Mouse (Mus musculus) heart, postnatal 14 days (tissue): ENCODE results near the gene Capg. TPM values are rescaled to one million over a fixed set of nuclear protein-coding genes. Genes with fewer than 3 reads are reported as not detected.

Experiments used
- DNase-seq, 2 experiments: peaks; one replicate each; pipeline ENCODE4 v3.0.0; 2021 to 2022
- intact Hi-C: fragments of 180-260 bp; cut with DNase I; formaldehyde crosslinking; loops from one replicate; pipeline ENCODE4 v1.15.1; 2025
- total RNA-seq, 2 experiments: library from RNA; stranded (reverse); gene quantifications; 2 replicates each; pipeline ENCODE4 v1.2.3; 2021

Gene Capg
- total RNA-seq, 2 experiments from 2014 or later: 9.9 to 10.0 TPM

DNA sequence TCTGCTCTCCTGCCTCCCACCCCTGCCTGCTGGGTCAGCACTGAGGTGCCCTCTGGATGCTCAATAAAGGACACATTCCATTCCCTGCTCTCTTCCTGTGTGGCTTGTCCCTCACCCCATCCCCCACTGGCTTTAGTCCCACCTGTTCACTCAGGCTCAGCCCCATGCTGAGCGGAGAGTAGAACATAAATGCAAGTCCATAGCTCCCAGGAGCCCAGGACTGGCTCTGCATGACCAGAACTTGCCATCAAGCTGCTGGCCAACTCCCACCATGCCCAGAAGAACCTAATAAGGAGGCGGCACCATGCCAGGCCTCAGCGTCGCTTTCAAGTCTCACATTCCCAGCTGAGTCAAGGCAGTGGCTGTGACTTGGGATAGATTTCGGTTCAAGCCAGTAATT lies 18.7 kb downstream of the Capg start:
- intact Hi-C loops: no loop called here
- DNase-seq: no peak

DNA sequence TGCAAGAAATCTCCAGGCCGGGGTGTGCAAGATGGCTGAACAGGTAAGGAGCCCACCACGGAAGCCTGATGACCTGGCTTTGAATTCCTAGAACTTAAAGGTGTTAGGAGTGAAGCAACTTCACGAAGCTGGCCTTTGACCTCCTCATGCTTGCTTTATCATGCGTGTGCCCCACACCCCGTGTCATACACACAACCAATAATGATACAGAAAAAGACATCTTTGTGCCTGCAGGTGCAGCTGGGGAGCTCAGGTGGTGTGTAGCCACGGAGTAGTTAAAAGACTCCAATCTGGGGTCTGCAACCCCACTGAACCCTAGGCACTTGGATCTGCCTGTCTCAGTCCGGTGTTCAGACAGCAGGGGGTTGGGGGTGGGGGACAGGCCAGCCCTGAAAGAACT lies 21.3 kb downstream of the Capg start:
- intact Hi-C loops: no loop called here
- DNase-seq: no peak

DNA sequence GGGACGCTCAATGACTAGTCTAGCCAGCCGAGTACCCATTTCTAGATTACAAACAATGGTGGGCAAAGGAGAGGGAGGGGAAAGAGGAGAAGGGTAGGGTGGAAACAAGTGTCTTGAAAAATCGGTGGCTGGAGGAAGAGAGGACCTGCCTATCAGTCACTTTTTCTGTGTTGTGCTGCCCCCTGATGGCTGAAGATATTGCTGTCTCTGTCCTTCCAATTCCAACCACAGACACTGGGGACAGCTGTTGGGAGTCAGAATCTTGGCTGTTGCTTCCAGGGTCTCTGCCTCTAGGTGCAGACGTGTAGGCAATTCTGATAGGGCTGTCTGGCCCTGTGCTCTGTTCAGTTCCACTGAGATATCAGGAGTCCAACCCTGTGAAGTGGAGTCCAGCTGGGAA lies 21.9 kb downstream of the Capg start:
- peak; percentile 87 to 93 for DNase-seq
- intact Hi-C loops: loop anchor here (1.0 kb wide), 2 partner anchors 31 to 139 kb away; no protein-coding TSS in a partner anchor

DNA sequence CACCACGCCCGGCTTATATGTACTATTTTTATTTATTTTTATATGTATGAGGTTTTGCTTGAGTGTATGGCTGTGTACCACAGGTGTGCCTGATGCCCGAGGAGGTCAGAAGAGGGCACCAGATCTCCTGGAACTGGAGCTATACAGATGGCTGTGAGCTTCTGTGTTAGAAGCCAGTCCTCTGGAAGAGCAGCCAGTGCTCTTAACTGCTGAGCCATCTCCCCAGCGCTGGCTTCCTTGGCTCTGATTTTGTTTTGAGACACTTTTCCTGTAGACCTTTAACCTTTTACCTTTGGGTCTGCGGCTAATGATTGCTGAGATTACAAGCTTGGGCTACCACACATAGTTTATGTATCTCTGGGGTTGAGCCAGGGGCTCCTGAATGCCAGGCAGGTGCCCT lies 23.3 kb downstream of the Capg start:
- no peak for DNase-seq
- intact Hi-C loops: no loop called here

DNA sequence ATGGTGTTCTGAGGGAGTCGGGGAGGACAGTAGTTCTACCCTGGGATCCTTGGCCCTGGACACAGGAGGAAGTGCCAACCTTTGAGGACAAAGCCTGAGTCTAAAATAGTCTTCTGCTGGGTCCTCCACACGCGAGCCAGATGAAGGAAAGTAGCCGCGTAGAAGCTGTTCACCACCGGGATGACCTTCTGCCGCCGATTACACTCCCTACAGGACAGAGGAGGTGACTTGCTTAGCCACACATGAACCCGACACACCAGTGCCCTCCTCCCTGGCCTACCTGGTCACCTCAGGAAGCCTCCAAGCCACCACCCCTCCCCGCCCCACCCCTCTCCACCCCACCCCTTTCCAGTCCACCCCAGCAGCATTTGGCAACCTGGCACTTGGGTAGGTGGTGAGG lies 24.5 kb downstream of the Capg start:
- DNase-seq: no peak
- intact Hi-C loops: no loop called here

DNA sequence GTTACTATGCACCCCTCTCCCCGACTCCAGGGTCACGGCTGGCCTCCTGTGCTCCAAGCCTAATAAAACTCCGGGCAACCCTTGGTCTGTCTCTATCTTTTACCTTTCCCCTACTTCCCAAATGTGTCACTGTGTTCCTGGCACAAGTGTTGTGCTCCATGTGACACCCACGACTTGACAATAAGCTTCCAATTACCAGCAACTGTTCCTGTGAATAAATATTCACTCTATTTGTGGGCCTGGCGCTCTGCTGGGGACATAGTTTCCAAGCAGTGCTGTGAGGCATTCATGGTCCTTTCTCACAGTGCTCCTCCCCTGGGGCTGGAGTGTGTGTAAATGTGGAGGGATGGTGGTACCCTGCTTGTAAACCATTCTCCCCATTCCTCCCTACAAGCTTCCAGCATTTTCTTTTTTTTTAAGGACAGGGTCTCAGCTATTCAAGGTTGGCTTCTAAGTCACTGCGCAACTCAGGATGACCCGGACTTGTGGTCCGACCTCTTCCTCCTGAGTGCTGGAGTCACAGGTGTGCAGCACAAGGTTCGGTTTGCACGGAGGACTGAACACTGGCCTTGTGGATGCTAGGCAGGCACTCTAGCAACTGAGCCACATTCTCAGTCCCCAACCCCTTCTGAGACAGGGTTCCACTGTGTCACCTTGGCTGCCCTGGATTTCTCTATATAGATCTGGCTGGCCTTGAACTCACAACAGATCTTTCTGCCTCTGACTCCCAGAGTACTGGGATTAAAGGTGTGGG lies 26.6 kb downstream of the Capg start:
- DNase-seq: peak in 1 of 2 experiments; percentile 40
- intact Hi-C loops: no loop called here

DNA sequence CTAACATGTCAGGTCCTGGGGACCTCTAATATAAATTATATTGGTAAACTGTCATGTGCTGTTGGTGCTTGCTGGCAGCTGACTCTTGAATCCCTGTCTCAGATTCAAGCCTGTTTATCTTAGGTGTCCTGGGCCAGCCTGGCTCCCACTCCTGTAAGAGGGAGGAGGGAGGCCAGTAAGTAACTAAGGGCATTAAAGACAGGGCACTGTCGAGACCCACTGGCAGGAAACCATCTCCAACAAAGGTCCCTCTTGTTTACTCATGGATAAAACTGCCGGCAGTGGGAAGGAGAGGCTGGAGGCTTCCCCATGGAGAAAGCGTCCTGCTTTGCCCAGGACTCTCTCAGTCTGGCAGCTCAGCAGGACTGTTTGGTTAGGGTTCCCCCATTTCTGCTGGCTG lies 27.6 kb downstream of the Capg start:
- no peak for DNase-seq
- intact Hi-C loops: no loop called here

DNA sequence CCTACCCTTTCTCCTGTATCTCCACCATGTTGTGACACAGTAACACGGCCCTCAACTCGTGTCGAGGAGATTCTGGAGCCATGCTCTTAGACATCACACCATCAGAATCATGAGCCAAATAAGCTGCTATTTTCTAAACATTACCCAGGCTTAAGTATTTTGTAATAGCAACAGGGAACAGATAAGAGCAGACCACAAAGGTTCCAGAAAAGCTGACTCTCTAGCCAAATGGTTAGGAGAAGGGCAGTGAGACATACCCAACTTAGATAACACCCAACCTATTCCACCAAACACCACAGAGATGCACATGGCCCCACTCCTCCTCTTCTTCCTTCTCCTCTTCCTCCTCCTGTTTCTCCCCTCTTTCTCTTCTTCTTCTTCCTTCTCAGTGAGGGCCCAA lies 31.9 kb downstream of the Capg start:
- intact Hi-C loops: no loop called here
- no peak for DNase-seq

DNA sequence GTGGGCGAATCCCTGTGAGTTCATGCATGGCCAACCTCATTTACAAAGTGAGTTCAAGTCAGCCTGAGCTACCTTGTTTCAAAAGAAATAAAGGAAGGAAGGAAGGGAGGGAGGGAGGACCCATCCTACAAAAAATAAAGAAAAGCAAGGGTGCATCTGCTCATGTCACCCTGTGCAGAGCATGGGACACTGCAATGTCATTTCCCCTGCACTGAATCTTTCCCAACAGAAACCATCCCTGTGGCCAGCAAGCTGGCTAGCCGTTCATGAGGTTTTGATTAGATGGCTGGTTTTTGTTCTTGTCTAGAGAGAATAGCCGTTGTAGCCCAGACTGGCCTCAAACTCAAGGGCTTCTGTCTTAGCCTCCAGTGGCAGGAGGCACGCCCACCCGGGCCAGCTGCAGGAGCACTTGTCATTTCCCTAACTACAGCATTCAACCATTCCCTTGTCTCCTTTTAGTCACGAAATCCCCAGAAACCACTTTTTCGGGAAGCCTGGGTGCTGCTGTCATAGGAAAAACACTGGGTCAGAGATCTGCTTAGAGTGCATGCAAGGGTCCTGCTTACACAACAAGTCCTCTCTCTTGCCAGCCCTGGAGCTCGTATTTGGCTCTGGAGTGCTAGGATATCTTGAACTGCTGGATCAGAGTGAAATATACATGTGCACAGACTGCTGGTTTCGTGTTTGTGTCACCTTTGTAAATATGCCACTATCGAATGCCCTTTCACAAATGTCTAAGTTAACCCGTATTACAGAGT lies 37.6 kb downstream of the Capg start:
- intact Hi-C loops: no loop called here
- no peak for DNase-seq

DNA sequence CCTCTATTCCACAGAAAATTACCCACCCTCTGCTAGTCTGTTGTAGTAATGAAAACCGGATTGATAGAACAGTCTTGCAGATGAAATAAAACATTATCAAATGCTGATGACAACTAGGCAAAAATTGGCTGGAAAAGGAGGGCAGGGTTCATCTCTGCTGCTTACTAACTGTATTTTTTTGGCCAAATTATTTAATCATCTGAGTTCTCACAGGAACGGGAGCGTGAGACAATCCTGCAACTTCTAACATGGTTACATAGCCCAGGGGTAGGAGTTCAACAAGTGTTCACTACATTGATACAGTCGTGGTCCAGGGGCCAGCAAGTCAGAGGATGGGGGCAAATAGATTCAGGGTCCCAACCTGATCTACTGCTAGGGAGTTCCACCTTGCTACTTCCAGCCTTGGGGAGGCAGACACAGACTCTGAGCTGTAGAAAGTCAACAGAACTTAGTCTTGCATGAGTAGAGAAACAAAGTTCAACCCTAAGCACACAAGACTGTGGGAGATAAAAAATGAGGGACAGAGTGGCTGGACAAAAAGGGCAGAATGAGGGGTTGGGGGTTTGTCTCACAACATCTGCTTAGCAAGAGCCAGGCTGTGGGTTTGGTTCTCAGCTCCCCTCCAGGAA lies 39.1 kb downstream of the Capg start:
- intact Hi-C loops: no loop called here
- DNase-seq: no peak

DNA sequence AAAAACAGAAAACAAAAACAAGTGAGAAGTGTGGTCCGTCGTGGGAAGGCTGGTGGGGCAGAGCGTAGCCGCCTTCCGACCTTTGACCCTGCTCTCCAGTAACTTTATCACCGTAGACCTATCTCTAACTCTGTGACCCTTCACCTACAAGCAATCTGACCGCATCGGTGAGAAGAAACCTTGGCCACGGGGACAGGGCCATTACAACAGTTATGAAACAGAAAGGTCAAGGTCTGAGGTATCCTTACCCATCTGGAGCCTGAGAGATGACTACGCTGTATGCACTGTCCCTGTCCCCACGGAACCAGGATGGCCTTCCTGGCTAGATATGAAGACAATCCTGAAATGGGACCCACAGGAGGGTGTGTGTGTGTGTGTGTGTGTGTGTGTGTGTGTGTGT lies 40.0 kb downstream of the Capg start:
- intact Hi-C loops: no loop called here
- DNase-seq: no peak

DNA sequence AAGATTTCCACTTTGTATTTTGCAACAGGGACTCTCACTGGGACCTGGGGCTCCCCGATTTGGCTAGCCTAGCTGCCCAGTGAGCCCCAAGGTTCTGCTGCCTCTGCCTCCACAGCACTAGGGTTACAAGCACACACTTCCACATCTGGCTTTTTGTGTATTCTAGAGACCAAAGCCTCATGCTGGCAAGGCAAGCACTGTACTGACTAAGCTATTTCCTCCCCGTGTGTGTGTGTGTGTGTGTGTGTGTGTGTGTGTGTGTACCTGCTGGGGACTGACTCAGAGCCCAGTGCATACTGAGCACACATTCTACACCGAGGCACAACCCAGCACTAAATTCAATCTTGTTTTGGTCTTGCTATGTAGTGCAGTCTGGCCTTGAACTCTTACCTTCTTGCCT lies 42.5 kb downstream of the Capg start:
- DNase-seq: no peak
- intact Hi-C loops: no loop called here

DNA sequence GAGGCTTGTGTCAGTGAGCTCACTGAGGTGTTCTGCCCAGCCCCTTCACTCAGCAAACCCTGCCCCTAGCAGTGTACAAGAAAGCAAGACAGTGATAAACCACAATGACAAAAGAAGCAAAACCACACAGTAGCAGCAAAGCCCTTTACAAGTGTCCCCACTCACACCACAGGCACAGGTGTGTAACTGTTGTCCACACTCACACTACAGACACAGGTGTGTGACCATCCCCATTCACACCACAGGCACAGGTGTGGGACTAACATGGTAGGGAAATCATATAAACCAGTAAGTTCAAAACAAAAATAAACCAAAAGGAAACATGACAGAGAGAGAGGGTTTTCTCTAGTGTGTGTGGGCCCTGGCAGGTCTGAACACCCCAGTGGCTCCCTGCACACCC lies 44.1 kb downstream of the Capg start:
- intact Hi-C loops: no loop called here

DNA sequence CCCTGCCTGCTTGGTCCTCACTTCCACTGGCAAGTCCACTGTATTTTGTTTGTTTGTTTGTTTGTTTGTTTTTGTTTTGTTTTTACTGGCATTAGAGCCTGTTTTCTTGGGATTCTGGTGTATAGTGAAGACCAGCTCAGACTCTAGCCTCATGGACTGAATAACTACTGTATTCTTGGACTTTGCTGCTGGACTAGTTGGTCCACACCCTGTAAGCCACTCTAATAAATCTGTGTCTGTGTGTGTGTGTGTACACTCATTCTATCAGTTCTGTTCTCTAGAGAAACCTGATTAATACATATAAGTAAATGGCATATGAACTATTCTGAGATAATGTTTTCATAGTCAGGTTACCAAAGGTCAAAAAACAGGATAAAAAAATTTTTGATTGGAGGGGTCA lies 45.9 kb downstream of the Capg start:
- no peak for DNase-seq
- intact Hi-C loops: no loop called here

More for the DNA sequence above, 44.1 kb downstream of the Capg start:
- DNase-seq: no peak

DNA sequence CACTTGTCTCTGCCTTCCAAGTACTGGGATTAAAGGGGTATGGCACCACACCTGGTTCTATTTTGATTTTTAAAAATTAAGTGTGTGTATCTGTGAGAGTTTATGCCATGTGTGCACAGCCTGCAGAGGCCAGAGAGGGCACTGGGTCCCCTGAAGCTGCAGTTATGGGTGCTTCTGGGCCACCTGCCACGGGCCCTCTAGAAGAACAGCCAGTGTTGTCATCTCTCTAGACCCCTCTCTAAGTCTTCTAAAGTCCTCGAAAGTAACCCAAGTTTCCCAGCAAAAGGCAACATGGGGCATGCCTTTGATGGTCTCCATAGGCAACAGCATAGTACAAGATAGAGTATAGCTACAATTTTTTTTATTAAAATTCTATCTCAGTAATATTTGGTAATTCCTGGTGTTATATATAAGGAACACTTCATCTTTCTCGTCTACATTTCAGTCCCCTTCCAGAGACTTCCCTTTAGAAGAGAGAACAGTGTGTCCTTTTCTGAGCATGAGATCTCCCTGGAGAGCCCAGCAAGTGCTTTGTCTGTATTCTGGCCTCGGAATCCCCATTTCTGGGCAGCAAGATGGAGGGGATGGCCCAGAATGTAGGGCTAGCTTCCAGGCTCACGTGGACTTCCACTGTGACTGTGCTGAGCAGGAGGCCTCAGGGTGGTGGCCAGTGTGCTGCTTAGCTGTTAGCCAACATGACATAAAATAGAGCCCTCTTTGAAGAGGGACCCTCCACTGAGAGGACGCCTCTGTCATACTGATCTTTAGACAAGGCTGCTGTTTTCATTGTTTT lies 49.0 kb downstream of the Capg start:
- intact Hi-C loops: no loop called here
- DNase-seq: peak in 1 of 2 experiments; percentile 38

DNA sequence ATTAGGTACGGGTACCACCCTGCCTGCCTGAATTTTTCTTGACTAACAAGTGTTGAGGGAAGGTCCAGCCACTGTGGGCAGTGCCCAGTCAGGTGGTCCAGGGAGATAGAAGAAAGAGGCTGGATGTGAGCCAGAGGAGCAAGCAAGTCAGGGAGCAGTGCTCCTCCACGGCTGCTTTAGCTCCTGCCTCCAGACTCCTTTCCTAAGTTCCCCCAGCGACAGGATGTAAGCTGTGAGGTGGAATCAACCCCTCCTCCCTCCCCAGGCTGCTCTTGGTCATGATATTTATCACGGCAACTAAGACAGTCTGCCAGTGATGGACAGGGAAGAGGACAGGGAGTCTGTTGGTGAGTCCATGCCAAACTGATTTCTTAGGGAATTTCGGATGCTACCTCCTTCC lies 49.7 kb downstream of the Capg start:
- intact Hi-C loops: no loop called here
- no peak for DNase-seq

DNA sequence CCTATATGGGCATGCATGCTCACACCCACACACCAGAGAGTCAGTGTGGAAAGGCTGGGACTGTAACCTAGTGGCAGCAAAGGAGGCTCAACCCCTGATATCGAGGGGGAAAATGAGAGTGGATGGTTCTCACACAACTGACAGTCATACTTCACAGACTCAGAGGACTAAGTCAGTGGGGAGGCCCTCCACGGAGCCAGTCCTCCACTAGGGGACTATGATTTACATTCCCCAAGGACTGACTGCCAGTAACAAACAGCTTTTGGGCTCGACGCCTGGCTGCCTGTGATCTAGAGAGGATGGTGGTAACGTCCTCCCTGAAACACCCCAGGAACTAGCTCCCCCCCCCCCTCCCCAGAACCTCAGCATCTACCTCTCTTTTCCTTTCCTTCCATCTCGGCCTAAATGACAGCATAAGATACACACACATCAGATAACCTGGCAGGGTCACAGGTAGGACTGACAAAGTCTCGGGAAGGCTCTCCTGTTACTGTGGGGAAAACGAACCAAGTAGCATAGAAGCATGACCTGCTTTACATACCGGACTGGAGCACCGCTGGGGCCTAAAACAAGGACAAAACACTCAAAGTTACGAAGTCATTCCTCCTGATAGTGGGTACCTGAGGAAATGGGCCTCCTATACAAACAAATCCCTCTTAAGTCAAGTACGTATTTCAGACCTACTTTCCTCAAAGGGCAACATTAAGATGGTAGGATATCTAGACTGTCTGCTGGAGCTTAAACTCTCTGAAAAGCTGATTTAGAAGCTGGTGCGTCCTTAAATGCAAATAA lies 53.1 kb downstream of the Capg start:
- peak; percentile 25 to 39 for DNase-seq
- intact Hi-C loops: no loop called here

DNA sequence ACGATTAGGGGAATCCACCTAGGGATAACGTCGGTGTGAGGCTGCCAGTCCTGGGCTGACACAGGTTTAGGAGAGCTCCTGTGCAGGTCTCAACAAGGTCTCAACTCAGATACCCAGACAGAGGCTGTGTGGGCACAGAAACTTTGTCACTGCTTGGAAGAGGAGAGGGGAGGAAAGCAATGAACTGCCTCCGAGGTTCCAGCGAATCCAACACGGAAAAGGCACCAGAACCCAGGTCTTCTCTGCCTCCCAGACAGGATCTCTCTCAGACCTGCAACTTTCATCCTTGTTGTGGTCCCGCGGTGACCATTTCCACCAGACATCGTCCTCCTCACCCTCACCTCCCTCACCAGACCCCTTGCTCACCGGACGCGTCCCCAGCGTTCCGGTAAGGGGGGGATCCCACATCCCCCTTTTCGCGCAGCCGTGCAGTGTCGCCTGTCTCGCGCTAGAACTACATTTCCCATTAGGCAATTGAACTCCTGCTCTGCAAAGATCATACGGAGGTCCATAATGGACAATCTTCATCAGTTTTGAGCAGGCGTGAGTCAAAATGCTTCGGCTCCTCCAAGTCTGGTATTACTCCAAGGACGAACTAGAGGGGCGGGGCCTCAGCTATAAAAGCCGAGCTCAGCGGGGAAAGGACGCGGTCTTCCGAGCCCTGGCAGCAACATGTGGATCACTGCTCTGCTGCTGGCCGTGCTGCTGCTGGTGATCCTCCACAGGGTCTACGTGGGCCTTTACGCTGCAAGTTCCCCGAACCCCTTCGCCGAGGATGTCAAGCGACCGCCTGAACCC lies 54.0 kb downstream of the Capg start, which contains the start of the genes Elmod3 and Retsat:
Gene Elmod3 (minus strand): TSS at position 458 of the 798 bp plus-strand sequence.
Gene Retsat (plus strand): TSS at position 520 of the 798 bp plus-strand sequence.
- intact Hi-C loops: no loop called here
- peak; percentile 92 to 96 for DNase-seq
